Mouse (Mus musculus) thymus, adult 2 months (tissue): ENCODE results near the gene Adgrg7.

Experiments used
- CTCF ChIP-seq: fragments of 200-500 bp; IDR thresholded peaks from 2 replicates; pipeline ENCODE4 v1.5.1; 2012; ENCODE audit warnings: mild to moderate bottlenecking, control low read depth, low read length, moderate library complexity, borderline replicate concordance; ENCODE audit not compliant: control insufficient read depth, poor library complexity, insufficient read depth; ENCODE audit errors: extremely low read depth
- POLR2A ChIP-seq: fragments of 200-500 bp; IDR thresholded peaks from 2 replicates; pipeline ENCODE4 v1.6.1; 2012; ENCODE audit warnings: mild to moderate bottlenecking, low read length, control low read depth, moderate library complexity; ENCODE audit not compliant: control insufficient read depth, poor library complexity, insufficient read depth; ENCODE audit errors: extremely low read depth

GRCm38 (mm10) chr16:56719031-56719430, 76.6 kb downstream of the Adgrg7 start:
- TF ChIP-seq POLR2A (no peak), CTCF (no peak)
